ENCODE assay signal across 8 mouse cellular contexts in genomic region chrX:36760946-36761635, GRCm38 (mm10). TPM values are rescaled to one million over a fixed set of nuclear protein-coding genes. Genes with fewer than 3 reads are reported as not detected.
DNase-seq lines count a peak whose midpoint lies in the region; TF ChIP-seq lines count a peak whose summit lies in the region.

No protein-coding gene starts in this region.

- no peak for TF ChIP-seq EP300 in CH12.LX (IDR thresholded peaks at IDR 0.05; ENCODE audit: low read length)

- no peaks in the 10 kb centered on the region for H3K79me2 ChIP-seq in CH12.LX (replicated peaks; ENCODE audit: control insufficient read depth, extremely low read depth, insufficient read depth, poor library complexity, severe bottlenecking)

- H3K4me2 ChIP-seq in CH12.LX (ENCODE audit: insufficient read depth, low read depth, poor library complexity, severe bottlenecking), result no peak overlapping the region

- no peaks in the 10 kb centered on the region for H3K9me3 ChIP-seq in CH12.LX (replicated peaks; ENCODE audit: low read length)

- H3K36me3 ChIP-seq in CH12.LX (replicated peaks in 1 of 2; ENCODE audit: control insufficient read depth in 1 of 2, insufficient read depth in 1 of 2, low read length in 1 of 2), result no peaks in the 10 kb centered on the region

- in situ Hi-C loops in CH12.LX (cut with MboI; ENCODE audit: low pct_ligation_motif_present, low pct_unique_long_range_greater_than_20kb, low sequenced_read_pairs), result loop anchor here (5.0 to 25.0 kb wide), 2 partner anchors 36 to 151 kb away; partner anchors contain the start of genes Nkrf and Slc25a5

- no peaks in the 10 kb centered on the region for H3K27me3 ChIP-seq in CH12.LX (replicated peaks)

- peak; percentile 74 for TF ChIP-seq RAD21 in CH12.LX (IDR thresholded peaks at IDR 0.05; ENCODE audit: low read depth, low read length)

- no peak overlapping the region for H3K4me3 ChIP-seq in CH12.LX (replicated peaks in 1 of 3; ENCODE audit: low read depth in 2 of 3, low read length in 2 of 3, poor library complexity in 1 of 3)
- no peak overlapping the region for H3K4me3 ChIP-seq in gastrocnemius, adult 2 months
- no peak overlapping the region for H3K4me3 ChIP-seq in lung, adult 2 months (replicated peaks; ENCODE audit: extremely low read depth, low read depth, low read length)

- dilution Hi-C loops in CH12.LX (cut with MboI; ENCODE audit: extremely low pct_ligation_motif_present, extremely low pct_unique_long_range_greater_than_20kb, low sequenced_read_pairs), result no loop called here

- no peak overlapping the region for H3K9ac ChIP-seq in CH12.LX (ENCODE audit: insufficient read depth, low read depth)

- intact Hi-C loops in gastrocnemius, adult 2 months (cut with DNase I), result loop anchor here (2.0 to 10.0 kb wide), 2 partner anchors 60 to 144 kb away; partner anchors contain the start of gene Nkrf

- peak; percentile 66 to 67 for DNase-seq in B cell, adult 2 months
- DNase-seq in CH12.LX (ENCODE audit: extremely low read depth), result peak; percentile 73
- DNase-seq in cerebellum, adult 9-10 months, result peak; percentile 68
- DNase-seq in gastrocnemius, adult 2 months, result peak; percentile 17
- DNase-seq in kidney, adult 9 months, result peak; percentile 78
- no peak for DNase-seq in lung, adult 2 months
- peak; percentile 71 for DNase-seq in retina, embryonic 14.5 days (ENCODE audit: low spot score)
- no peak for DNase-seq in frontal cortex, postnatal 14 days (ENCODE audit: low spot score in 2 of 2)

- peaks cover 4 to 33% of the 10 kb centered on the region in 2 experiments; a peak in 2 of 4 replicates for H3K4me1 ChIP-seq in CH12.LX (ENCODE audit: control insufficient read depth in 1 of 2, insufficient read depth in 2 of 2)
- no peaks in the 10 kb centered on the region for H3K4me1 ChIP-seq in lung, adult 2 months (ENCODE audit: control insufficient read depth, insufficient read depth, low read length)

- TF ChIP-seq POLR2A in CH12.LX (IDR thresholded peaks at IDR 0.05; ENCODE audit: low read depth, low read length), result no peak
- TF ChIP-seq POLR2A in lung, adult 2 months (IDR thresholded peaks at IDR 0.05; ENCODE audit: borderline replicate concordance, extremely low read depth, low read depth, low read length), result no peak

- no peak overlapping the region for H3K27ac ChIP-seq in CH12.LX (ENCODE audit: insufficient read depth, low read depth)
- H3K27ac ChIP-seq in gastrocnemius, adult 2 months, result no peak overlapping the region

- TF ChIP-seq CTCF in CH12.LX (conservative IDR thresholded peaks at IDR 0.05 in 1 of 2, IDR thresholded peaks at IDR 0.05 in 1 of 2; ENCODE audit: low read depth in 2 of 2, low read length in 2 of 2), result peak; percentile 60 to 77
- TF ChIP-seq CTCF in gastrocnemius, adult 2 months (IDR thresholded peaks at IDR 0.05), result peak; percentile 88
- TF ChIP-seq CTCF in lung, adult 2 months (IDR thresholded peaks at IDR 0.05; ENCODE audit: insufficient read depth, low read length), result 0 out of 2 replicates have a peak, but pooled peaks have one; percentile 6

- WGBS in lung, adult 2 months, result 60% methylated on average over 6 of the region's 6 CpGs

TF ChIP-seq in CH12.LX, 34 proteins besides CTCF, POLR2A, EP300 and RAD21:
- no peak for TF ChIP-seq MAZ (IDR thresholded peaks at IDR 0.05; ENCODE audit: low read depth, low read length)
- TF ChIP-seq MAFK (IDR thresholded peaks at IDR 0.05; ENCODE audit: insufficient replicate concordance, low read length), result peak; percentile 46; the same call in 1 of the 2 replicates
- no peak for TF ChIP-seq JUND (conservative IDR thresholded peaks at IDR 0.05; ENCODE audit: low read depth, low read length)
- TF ChIP-seq ELF1 (IDR thresholded peaks at IDR 0.05; ENCODE audit: low read depth, low read length), result no peak
- TF ChIP-seq MEF2A (IDR thresholded peaks at IDR 0.05; ENCODE audit: borderline replicate concordance, low read depth, low read length), result no peak
- TF ChIP-seq ZNF384 (IDR thresholded peaks at IDR 0.05; ENCODE audit: low read depth, low read length), result peak; percentile 26; the same call in 1 of the 2 replicates
- peak; percentile 61 for TF ChIP-seq SMC3 (IDR thresholded peaks at IDR 0.05; ENCODE audit: low read depth, low read length)
- TF ChIP-seq MYC (IDR thresholded peaks at IDR 0.05; ENCODE audit: low read depth, low read length), result 0 out of 2 replicates have a peak, but pooled peaks have one; percentile 39
- TF ChIP-seq KAT2A (IDR thresholded peaks at IDR 0.05; ENCODE audit: insufficient replicate concordance, low read length), result no peak

RNA-seq across cellular contexts. Expression of gene Slc25a43, which starts 17.6 kb away (rescaled TPM):
- total RNA-seq in CH12.LX (2012; rRNA removed), result 1.2 and 1.7 TPM in 2 replicates
- 1.5 and 2.2 TPM in 2 replicates for total RNA-seq in CH12.LX (2014; rRNA removed)
- polyA plus RNA-seq in CH12.LX (2012; ENCODE audit: insufficient read length, low read depth), result 1.4 and 1.7 TPM in 2 replicates
- not detected for total RNA-seq in gastrocnemius, adult 2 months (2021)
- polyA plus RNA-seq in lung, adult 2 months (2012; rRNA removed), result 3.1 and 3.4 TPM in 2 replicates

RNA-seq across cellular contexts. Expression of gene Slc25a5, which starts 34.4 kb away (rescaled TPM):
- 591 and 695 TPM in 2 replicates for total RNA-seq in CH12.LX (2012; rRNA removed)
- 1,083 and 1,177 TPM in 2 replicates for total RNA-seq in CH12.LX (2014; rRNA removed)
- 878 and 881 TPM in 2 replicates for polyA plus RNA-seq in CH12.LX (2012; ENCODE audit: insufficient read length, low read depth)
- 10 to 100 TPM; 55.8 to 80.1 TPM for total RNA-seq in gastrocnemius, adult 2 months (2021)
- polyA plus RNA-seq in lung, adult 2 months (2012; rRNA removed), result 299 and 343 TPM in 2 replicates

Comparison
In these comparisons a context has a peak if more than half of its experiments do, and no peak if none do; other contexts are left out.
1. DNase-seq: peak in B cell, adult 2 months (2 of 2), CH12.LX (single experiment), cerebellum, adult 9-10 months (single experiment), gastrocnemius, adult 2 months (single experiment), kidney, adult 9 months (single experiment) and retina, embryonic 14.5 days (single experiment); none in lung, adult 2 months (single experiment) and frontal cortex, postnatal 14 days (0 of 2).
2. CTCF ChIP-seq: peak in every context shown above with its lines; median percentile 88 in gastrocnemius, adult 2 months; 68 in CH12.LX; 6 in lung, adult 2 months.
3. RNA of gene Slc25a5, which starts 34.4 kb away (total RNA-seq): 591 to 1,177 TPM in CH12.LX; 55.8 to 80.1 TPM in gastrocnemius, adult 2 months; every median in the first group is over 4 times any median in the second.